Mouse (Mus musculus) stomach, embryonic 16.5 days (tissue): Measurements from ENCODE around the gene Pappa2. TPM values are rescaled to one million over a fixed set of nuclear protein-coding genes. Genes with fewer than 3 reads are reported as not detected.

Source experiments
- ATAC-seq: fragments of 200-750 bp; cut with Nextera tagmentation; 2 replicates; pipeline ENCODE4 v1.8.0; 2017; ENCODE audit warnings: moderate number of reproducible peaks, moderate TSS enrichment; ENCODE audit not compliant: insufficient read depth, low FRiP score
- H3K27ac ChIP-seq: fragments of 300-500 bp; sonication (generic); 2 replicates; pipeline ENCODE4 v1.5.1; 2014; ENCODE audit warnings: low read length
- H3K27me3 ChIP-seq: fragments of 300-500 bp; sonication (generic); 2 replicates; pipeline ENCODE4 v1.6.1; 2014; ENCODE audit warnings: low read length, control low read depth, mixed read lengths; ENCODE audit not compliant: control insufficient read depth, insufficient read depth
- H3K36me3 ChIP-seq: fragments of 300-500 bp; sonication (generic); 2 replicates; pipeline ENCODE4 v1.6.1; 2014; ENCODE audit warnings: low read length; ENCODE audit not compliant: control insufficient read depth, insufficient read depth
- H3K4me1 ChIP-seq: fragments of 300-500 bp; sonication (generic); 2 replicates; pipeline ENCODE4 v1.6.1; 2014; ENCODE audit warnings: low read length, control low read depth, mixed read lengths; ENCODE audit not compliant: control insufficient read depth, insufficient read depth
- H3K4me2 ChIP-seq: fragments of 300-500 bp; sonication (generic); 2 replicates; pipeline ENCODE4 v1.6.1; 2014; ENCODE audit warnings: low read depth, low read length, mixed read lengths
- H3K4me3 ChIP-seq: fragments of 300-500 bp; sonication (generic); replicated peaks from 2 replicates; pipeline ENCODE4 v1.5.1; 2014; ENCODE audit warnings: mild to moderate bottlenecking, low read length
- H3K9ac ChIP-seq: fragments of 300-500 bp; sonication (generic); 2 replicates; pipeline ENCODE4 v1.6.1; 2014; ENCODE audit warnings: low read length
- H3K9me3 ChIP-seq: fragments of 300-500 bp; sonication (generic); replicated peaks from 2 replicates; pipeline ENCODE4 v1.6.1; 2016; ENCODE audit warnings: low read length, control low read depth; ENCODE audit not compliant: control insufficient read depth
- WGBS: fragments of 180-500 bp; shearing (Covaris S2); extraction: QIAGEN DNeasy Blood & Tissue Kit; methylation state at CpG from one replicate; pipeline ENCODE4 v1.1.7; 2014; 5-methylcytosine and 5-hydroxymethylcytosine counted together
- polyA plus RNA-seq: library from polyadenylated mRNA; unstranded; fragments of >200 nt; fragmentation: Nextera tagmentation; extraction: Ambion mirVana; gene quantifications from 2 replicates; pipeline ENCODE4 v1.2.1, GENCODE M21; 2015

Pappa2 gene
- 1.1 and 1.8 TPM in 2 replicates for polyA plus RNA-seq

DNA sequence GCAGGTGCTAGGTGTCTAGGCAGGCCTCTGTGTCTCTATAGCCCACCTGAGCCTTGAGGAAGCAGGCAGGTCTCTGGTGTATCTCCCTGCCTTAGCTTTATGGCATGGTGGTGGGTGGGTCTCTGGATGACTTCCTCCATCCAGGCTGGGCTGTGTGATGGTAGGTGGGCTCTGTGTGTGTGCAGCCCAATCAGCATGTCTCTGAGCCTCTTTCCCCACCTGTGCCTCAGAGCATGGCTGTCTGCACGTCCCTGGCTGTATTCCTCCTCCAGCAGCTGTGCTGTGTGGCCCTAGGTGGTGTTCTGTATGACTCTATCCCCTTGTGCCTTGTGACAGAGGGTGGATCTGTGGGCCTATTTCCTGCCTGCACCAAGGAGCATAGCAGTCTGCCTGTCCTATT, at the start of gene Pappa2:
Gene Pappa2, minus strand, starts transcription at position 101 of the 400 bp plus-strand sequence.
- 37% methylated on average over 1 of the region's 1 CpGs for WGBS

DNA sequence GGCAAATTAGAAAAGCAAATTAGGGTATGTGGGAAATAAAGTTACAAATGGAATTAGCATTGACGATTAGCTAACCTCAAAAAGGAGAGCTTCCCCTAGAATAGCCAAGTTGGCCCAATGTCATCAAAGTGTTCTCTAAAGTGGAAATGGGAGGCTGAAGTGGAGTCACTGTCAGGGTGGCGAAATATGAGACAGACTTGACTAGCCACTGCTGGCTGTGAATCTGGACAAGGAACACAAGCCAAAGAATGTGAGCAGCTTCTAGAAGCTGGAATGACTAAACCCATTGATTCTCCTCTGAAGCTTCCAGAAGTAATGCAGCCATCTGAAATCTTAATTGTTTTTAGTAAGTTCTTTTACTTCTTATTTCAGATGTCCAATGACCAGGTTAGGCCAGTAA, 48.8 kb upstream of the Pappa2 start:
- Histone ChIP-seq H3K4me2 (no peak overlapping the region), H3K9ac (no peak overlapping the region), H3K4me1 (no peaks in the 10 kb centered on the region), H3K36me3 (no peaks in the 10 kb centered on the region), H3K9me3 (no peaks in the 10 kb centered on the region), H3K27me3 (no peaks in the 10 kb centered on the region), H3K27ac (no peak overlapping the region), H3K4me3 (no peak overlapping the region)
- ATAC-seq, result no peak
- 88% methylated on average over 2 of the region's 2 CpGs for WGBS

More for the DNA sequence above, at the start of gene Pappa2:
- Histone ChIP-seq H3K9me3 (no peaks in the 10 kb centered on the region), H3K9ac (no peak within 1 kb of the TSS), H3K36me3 (no peaks in the 10 kb centered on the region), H3K27ac (no peak within 1 kb of the TSS), H3K4me3 (no peak within 1 kb of the TSS), H3K4me2 (no peak within 1 kb of the TSS), H3K4me1 (no peaks in the 10 kb centered on the region), H3K27me3 (no peaks in the 10 kb centered on the region)
- ATAC-seq, result no peak

DNA sequence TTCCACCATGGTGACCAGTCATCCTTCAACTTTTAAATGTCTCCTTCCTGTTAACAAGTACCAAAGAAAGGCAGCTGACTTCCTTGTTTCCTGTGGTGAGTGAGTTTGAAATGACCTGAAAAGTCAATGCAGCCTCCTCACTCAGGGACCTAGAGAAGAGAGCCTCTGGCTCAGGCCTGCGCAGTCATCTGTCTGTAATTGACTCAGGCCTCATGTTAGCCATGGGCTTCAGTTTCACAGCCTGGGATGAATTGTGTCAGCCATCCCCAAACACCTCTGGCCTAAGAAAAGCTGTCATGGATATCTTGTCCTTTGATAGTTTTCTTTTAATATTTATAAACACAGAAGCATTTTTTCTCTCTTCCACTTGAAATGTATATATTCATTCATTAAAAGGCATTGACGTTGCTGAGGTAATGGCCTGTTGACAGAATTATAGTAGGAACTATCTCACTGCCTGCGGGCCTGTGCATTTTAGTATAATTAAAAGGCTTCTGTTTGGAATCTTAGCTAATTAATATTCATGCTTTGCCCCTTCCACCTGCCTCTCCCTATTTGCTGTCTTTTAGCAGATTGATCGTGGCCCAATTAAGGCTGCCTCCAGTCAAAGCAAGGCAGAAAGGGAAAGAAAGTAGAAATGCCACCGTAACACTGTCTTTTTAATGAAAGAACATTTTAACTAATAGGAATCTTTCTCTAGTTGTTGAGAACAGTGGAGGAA, 34.8 kb upstream of the Pappa2 start:
- Histone ChIP-seq H3K4me1 (no peaks in the 10 kb centered on the region), H3K27ac (no peak overlapping the region), H3K27me3 (no peaks in the 10 kb centered on the region), H3K4me2 (no peak overlapping the region), H3K4me3 (no peak overlapping the region), H3K9ac (no peak overlapping the region), H3K36me3 (no peaks in the 10 kb centered on the region), H3K9me3 (no peaks in the 10 kb centered on the region)
- WGBS, result 80% methylated on average over 5 of the region's 5 CpGs
- no peak for ATAC-seq

DNA sequence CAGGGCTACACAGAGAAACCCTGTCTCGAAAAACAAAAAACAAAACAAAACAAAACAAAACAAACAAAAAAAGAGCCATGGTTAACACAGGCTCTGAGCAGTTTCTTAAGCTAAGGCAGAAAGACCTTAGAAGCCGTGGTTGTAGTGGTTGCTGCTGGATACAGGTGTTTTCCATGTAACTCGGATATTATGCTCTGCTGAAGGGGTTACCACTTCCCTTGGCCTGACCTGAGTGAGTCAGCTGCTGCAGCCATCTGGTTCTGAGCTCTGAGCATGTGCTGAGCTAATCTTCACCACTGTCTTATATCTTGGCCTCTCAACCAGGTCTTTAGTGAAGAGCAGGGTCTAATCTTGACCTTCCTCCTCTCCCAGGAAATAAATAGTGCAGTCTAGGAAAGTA, 6.8 kb upstream of the Pappa2 start:
- no peak overlapping the region for H3K9ac ChIP-seq
- no peak overlapping the region for H3K4me3 ChIP-seq
- no peak for ATAC-seq
- H3K4me1 ChIP-seq, result no peaks in the 10 kb centered on the region
- H3K27me3 ChIP-seq, result no peaks in the 10 kb centered on the region
- H3K27ac ChIP-seq, result no peak overlapping the region
- H3K9me3 ChIP-seq, result no peaks in the 10 kb centered on the region
- H3K4me2 ChIP-seq, result no peak overlapping the region
- 70% methylated on average over 3 of the region's 3 CpGs for WGBS
- no peaks in the 10 kb centered on the region for H3K36me3 ChIP-seq

DNA sequence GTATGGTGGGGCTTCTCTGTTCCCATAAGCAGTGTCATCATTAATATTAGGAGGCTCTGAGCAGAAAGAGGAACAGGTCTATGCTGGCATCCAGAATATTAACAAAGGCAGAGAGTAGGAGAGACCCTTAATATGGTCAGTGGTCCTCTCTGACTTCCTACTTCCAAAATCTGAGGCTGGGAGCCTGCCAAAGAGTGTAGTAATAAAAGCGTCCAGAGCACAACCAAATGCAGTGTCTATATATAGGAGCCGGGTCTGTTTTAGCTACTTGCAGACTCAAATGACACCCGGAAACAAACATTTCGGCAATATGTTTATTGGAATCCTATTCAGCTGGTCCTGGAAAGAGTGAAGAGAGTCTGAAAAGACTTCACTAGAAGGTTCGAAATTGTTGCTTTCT, 17.9 kb downstream of the Pappa2 start:
- H3K27ac ChIP-seq, result no peak overlapping the region
- H3K4me2 ChIP-seq, result no peak overlapping the region
- peaks cover 6% of the 10 kb centered on the region; the same call in 1 of the 2 replicates for H3K4me1 ChIP-seq
- WGBS, result 36% methylated on average over 5 of the region's 5 CpGs
- H3K27me3 ChIP-seq, result no peaks in the 10 kb centered on the region
- no peak for ATAC-seq
- H3K9me3 ChIP-seq, result no peaks in the 10 kb centered on the region
- no peaks in the 10 kb centered on the region for H3K36me3 ChIP-seq
- H3K4me3 ChIP-seq, result no peak overlapping the region
- H3K9ac ChIP-seq, result no peak overlapping the region

DNA sequence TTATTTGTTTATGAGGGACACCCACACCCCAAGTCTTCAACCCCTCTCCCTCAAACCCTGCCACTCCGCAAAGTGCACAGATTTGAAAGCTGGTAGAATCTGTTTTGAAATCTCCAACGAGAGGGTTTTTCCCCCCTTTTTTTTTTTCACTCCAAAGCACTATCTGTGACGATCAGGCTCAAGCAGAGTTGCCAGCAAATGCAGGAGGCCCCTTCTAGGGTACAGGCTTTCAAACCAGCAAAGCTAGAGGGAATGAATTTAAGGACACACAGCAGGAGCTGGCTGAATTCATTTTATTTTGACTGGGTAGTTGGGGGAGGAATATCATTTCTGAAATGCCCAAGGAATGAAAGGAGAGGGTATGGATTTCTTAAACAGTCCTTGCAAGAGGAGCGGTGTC, 19.3 kb downstream of the Pappa2 start:
- H3K4me2 ChIP-seq, result peak overlapping the region; percentile 21; the same call in 1 of the 2 replicates
- WGBS, result 36% methylated on average over 4 of the region's 4 CpGs
- no peak for ATAC-seq

DNA sequence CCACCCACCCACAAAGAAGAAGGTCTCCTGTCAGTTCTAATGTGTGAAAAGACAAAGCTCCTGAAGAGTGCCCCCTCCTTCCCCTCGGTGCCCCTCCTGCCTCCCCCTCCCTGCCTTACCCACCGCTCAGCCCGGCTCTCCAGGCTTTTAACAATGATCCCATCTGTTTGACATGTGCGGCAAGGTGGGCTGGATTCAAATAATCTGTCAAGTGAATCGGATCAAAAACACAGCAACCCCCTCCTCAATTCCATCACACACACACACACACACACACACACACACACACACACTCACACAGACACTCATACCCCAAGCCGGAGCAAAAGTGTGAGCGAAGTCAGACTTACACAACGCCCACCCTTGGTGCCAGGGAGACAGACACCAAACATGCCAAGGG, 19.7 kb downstream of the Pappa2 start:
- H3K9ac ChIP-seq, result no peak overlapping the region
- no peak overlapping the region for H3K27ac ChIP-seq
- ATAC-seq, result no peak
- no peaks in the 10 kb centered on the region for H3K27me3 ChIP-seq
- H3K4me2 ChIP-seq, result peak overlapping the region; percentile 21; the same call in 1 of the 2 replicates
- H3K4me1 ChIP-seq, result peaks cover 6% of the 10 kb centered on the region; the same call in 1 of the 2 replicates
- H3K4me3 ChIP-seq, result no peak overlapping the region
- 24% methylated on average over 8 of the region's 8 CpGs for WGBS
- no peaks in the 10 kb centered on the region for H3K36me3 ChIP-seq
- H3K9me3 ChIP-seq, result no peaks in the 10 kb centered on the region

More for the DNA sequence above, 19.3 kb downstream of the Pappa2 start:
- Histone ChIP-seq H3K36me3 (no peaks in the 10 kb centered on the region), H3K27me3 (no peaks in the 10 kb centered on the region), H3K4me1 (peaks cover 6% of the 10 kb centered on the region; the same call in 1 of the 2 replicates), H3K27ac (no peak overlapping the region), H3K4me3 (no peak overlapping the region), H3K9me3 (no peaks in the 10 kb centered on the region), H3K9ac (no peak overlapping the region)

DNA sequence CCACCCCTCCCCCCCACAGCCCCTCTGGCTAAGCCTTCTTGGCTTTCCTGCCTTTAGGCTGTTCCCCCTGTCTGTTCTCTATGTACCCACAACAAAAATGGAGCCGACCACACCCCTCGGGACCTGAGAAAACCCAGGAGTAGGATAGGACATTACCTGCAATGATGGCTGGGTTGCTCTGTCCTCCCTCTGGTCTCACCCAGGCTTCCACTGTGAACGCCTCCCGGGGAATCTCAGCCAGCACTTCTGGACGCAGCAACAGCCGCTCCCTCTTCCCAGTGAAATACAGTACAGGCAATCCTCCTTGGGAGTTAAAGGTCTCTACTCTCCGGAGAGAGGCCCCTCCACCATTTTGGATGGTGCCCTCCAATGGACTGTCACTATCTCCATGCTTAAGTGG, 23.9 kb downstream of the Pappa2 start:
- Histone ChIP-seq H3K4me2 (no peak overlapping the region), H3K9me3 (no peaks in the 10 kb centered on the region), H3K27ac (no peak overlapping the region), H3K27me3 (no peaks in the 10 kb centered on the region), H3K36me3 (no peaks in the 10 kb centered on the region), H3K4me1 (peaks cover 6% of the 10 kb centered on the region; the same call in 1 of the 2 replicates), H3K9ac (no peak overlapping the region), H3K4me3 (no peak overlapping the region)
- 84% methylated on average over 7 of the region's 7 CpGs for WGBS
- ATAC-seq, result no peak

DNA sequence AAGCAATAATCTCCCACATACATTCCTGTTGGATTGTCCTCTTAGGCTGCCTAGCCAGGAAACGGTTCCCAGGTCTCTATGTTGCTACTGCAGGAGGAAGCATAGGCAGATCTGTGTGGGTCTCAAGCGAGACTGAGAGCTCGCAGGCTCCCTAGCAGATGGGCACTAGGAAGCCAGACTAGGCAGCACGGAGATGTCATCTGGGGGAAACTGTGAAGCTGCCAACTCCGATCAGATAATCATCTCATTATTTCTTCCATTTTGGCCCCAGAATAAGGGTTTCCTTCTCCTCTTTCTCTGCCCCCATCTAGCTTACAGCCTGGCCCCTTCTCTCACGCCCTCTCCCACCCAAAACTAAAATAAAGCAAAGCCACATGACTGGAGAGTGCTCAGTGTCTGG, 25.5 kb downstream of the Pappa2 start:
- Histone ChIP-seq H3K27ac (no peak overlapping the region), H3K4me2 (no peak overlapping the region), H3K27me3 (no peaks in the 10 kb centered on the region), H3K4me3 (no peak overlapping the region), H3K36me3 (no peaks in the 10 kb centered on the region), H3K9me3 (no peaks in the 10 kb centered on the region), H3K9ac (no peak overlapping the region), H3K4me1 (no peaks in the 10 kb centered on the region)
- ATAC-seq, result no peak
- WGBS, result 66% methylated on average over 6 of the region's 6 CpGs
